Mouse (Mus musculus) urinary bladder, postnatal 10 days (tissue): ENCODE data around the gene Trappc3.

Source experiments
- DNase-seq: peaks from one replicate; pipeline ENCODE4 v3.0.0; 2022; ENCODE audit warnings: low spot score

The Trappc3 gene

DNA sequence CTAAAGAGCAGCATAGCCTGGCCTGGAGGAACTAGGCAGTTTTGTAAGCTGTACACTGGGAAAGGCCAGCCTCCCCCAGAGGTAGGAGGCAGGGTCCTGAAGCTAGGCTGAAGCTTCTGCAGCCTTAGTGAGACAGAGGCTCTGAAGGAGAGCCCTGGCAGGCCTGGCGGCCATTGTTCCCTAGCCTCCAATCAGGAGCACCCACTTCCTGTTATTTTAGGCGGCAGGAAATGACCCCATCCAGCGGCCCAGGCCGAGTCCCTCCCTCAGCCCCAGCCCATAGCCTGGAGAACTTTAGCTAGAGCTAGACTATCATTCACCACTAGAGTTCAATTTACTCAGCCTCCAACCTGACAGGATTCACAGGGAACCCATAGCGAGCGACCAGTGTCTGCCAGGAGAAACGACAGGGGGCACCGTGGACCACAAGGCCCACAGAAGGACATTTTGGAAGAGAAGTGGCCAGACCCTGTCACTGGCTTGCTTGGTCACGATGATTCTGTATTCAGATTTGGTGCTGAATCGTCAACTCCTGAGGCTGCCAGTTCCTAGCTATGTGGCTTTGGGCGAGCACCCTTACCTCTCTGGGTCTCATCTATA, 10.4 kb upstream of the Trappc3 start:
- no peak for DNase-seq

DNA sequence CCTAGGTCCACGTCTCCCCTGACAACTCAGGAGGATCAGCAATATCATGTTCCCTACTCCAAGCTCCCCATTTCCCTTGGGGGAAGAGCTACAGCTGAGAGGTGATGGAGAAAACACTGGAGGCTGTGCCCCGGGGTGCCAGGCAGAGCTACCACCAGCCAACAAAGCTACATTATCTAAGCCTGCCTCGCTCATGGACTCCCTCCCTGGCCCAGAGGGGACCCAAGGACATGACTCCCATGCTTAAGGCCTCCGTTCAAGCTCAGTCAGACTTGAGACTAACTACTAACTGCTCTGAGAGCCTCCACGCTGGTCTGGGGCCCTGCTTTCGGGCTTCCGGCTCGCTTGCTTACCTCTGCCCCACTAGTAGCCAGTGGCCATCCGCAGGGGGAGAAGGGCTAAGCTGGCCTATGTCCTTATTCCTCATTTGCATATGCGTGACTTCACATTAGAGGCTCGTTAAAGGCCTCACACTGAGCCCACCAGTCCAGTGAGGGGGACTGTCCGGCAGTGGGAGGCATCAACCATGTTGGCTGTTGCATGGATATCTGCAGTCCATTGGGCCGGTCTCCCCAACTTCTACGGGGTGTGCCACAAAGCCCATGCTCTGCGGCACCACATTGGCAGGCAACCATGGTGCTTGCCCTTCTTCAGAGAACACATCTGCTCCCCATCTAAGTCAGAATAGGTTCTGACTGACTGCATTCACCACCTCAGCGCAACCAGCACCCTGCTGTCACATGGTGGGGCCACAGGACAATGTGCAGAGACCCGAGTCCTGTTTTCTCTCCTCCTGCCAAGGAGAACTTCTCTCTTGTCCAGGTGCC, 9.5 kb upstream of the Trappc3 start:
- DNase-seq: no peak

GRCm38 (mm10) chr4:126253637-126254272, 8.4 kb upstream of the Trappc3 start:
- DNase-seq: no peak

DNA sequence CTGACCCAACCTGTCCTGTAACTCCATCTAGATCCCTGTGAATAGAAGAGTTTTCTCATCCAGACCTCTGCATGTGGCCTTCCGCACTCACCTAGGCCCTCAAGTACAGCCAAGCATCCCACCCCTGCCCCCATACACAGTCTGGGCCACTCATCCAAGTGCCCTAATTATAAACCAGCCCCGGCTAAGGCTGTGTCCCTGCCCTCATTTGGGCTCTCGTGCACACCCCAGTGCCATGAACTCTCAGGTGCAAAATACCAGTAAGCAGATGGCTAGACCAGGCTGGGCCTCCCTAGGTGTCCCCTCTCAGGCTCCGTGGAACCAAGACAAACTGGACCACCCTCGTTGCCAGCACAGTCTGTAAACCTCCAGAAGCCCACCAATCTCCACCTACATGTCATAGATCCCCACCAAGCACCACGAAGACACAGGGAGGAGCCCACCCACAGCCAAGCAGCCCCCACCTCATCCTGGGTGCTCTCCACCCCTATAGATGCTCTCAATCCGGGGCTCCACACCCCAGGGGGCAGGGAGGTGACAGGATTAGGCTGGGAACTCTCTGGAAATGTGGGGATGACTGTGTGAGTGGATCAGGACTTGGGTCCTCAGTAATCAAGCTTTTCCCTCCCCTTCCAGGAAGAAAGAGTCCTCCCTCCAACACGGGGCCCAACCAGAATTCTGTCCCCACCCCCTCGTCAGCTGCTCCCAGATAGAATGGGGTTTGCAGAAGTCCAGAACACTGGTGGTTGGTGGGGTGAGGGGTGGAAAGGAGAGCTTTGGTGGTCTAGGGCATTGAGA, 7.6 kb upstream of the Trappc3 start:
- DNase-seq: no peak

DNA sequence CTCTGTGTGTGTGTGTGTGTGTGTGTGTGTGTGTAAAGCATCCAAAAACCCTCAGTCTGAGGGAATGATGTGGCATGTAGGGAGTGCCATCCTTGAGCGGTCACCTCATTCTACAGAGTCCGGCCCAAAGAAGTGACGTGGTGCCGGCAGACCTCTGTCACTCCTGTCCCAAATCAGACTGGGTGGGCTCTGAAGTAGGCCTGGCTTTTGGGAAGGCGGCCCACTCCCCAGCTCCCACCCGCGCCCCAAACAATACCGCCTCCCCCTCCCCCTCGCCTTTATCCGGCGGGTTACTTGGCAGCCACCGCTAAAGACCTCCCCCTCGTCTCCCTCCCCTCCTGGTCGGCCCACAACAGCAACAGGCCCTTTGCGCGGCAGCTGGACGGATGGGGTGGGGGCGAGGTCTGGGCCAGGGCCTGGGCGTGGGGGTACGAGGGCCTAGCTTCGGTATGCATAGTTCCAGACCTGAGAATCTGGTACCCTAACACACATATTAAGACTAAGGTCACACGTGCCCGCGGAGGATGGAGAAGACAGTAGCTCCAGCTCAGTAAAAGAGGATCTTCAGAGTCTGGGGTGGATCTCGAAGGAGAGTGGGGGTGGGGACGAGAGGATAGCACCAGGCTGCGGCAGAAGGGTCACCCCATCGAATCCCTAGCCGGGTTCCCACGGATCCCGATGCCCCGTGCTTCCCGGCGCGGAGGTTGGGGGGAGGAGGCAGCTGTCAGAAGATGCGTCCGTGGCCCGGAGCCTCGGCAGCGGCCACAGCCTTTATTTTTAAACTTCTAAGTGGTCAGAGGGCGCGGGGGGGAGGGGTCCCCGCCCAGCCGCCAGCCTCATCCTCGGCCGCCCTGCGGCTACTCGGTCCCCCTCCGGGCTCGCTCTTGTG, 6.8 kb upstream of the Trappc3 start:
- DNase-seq: no peak

DNA sequence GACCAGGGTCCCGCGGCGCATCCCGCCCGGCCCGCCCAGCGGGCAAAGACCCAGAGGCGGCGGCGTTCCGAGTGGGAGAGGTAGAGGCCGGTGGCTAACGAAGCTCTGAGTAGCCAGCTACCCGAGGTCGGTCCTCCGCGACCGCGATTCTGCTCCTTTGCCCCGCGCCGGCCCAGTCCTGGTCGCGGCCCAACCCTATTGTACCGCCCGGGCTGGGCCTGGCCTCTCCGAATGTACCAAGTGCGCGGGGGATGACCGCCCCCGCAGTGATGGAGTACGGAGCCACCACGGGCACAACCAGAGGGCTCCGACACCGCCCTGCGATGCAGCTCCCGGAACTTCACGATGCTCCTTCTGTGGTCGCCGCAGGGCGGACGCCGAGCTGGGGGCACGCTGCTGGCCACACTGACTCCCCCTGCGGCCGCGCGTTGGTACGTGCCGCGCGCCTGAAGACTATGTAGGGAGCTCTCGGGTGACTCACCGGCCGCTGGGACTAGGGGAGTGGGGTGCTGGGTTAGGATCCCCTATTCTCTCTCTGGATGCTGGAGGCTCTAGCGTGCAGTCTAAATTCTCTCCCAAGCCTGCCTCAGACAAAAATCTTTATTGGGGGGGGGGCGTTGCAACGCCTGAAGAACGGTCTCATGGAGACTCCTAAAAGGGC, 5.9 kb upstream of the Trappc3 start, which contains the start of gene Map7d1:
Map7d1 (minus strand) TSS at position 213 of the 661 bp plus-strand sequence.
- peak; percentile 60 for DNase-seq

GRCm38 (mm10) chr4:126256967-126257881, 4.9 kb upstream of the Trappc3 start:
- DNase-seq: no peak

GRCm38 (mm10) chr4:126259063-126259462, 3.1 kb upstream of the Trappc3 start:
- no peak for DNase-seq

GRCm38 (mm10) chr4:126259523-126260160, 2.5 kb upstream of the Trappc3 start:
- no peak for DNase-seq

DNA sequence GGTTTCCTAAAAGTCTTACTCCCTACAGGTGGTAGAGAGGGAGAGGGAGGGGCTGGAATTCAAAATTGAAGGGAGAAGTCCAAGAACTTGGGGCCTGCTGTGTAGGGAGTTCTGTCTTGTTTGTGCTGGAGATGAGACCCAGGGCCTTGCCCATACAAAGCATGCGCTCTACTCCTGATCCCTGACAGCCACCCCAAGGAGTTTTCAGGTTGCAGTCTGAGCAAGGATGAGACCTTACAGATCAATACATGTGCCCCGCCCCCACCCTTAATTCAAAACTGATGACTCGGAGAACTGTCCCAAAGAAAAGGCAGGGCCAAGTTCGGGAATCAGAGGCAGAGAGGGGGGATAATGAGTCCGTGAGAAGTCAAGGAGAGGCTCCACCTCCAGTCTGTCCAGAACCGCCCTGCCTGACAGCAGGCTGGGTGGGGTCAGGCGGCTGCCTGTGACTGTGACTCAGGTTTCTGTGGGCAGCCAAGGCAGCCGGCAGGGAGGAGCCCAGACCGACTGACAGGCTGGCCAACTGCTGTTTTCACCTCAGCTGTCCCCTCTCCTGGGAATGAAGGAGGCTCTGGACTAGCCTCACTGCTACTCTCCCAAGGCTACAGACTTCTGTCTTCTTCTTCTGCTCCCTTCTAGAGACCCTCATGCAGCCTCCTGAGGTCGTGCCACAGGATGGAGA, 1.5 kb upstream of the Trappc3 start:
- no peak for DNase-seq

GRCm38 (mm10) chr4:126261266-126261665, 859 bp upstream of the Trappc3 start:
- no peak for DNase-seq

DNA sequence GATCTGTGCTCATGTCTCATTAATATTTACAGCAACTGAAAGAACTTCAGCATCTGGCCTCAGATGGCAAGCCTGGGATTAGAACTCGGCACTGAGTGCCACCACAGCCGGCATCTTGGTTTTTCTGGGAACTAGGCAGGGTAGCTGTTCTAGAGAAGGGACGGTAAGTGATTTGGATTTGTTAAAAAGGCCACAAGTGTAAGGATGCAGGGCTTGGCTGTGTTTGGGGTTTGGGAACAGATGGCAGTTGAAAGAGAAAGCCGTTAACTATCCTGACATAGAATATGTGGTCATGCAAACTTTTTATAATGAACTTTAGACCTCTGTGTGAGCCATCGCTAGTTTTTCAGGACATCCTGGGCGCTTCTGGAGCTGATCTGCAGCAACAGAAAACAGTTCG, 450 bp upstream of the Trappc3 start:
- no peak for DNase-seq

DNA sequence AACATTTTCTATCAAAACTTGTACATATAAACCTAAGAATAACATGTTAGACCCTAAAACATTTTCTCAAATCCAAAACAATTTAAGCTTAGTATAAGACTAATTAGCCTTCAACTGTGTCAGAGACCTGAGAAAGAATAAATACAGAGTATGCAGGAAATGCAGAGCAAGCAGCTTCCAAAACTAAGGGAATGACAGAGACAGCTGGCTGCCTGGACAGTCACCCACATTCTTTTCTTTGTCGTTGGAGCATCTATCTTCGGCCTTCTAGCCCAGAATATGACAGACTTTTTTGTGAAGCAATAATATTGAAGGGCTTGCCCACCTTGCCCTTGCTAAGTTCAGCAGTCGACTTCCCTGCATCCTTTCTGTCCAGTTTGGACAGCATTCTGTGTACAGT, 7.2 kb downstream of the Trappc3 start:
- DNase-seq: no peak

GRCm38 (mm10) chr4:126273753-126274152, 11.6 kb downstream of the Trappc3 start:
- no peak for DNase-seq

DNA sequence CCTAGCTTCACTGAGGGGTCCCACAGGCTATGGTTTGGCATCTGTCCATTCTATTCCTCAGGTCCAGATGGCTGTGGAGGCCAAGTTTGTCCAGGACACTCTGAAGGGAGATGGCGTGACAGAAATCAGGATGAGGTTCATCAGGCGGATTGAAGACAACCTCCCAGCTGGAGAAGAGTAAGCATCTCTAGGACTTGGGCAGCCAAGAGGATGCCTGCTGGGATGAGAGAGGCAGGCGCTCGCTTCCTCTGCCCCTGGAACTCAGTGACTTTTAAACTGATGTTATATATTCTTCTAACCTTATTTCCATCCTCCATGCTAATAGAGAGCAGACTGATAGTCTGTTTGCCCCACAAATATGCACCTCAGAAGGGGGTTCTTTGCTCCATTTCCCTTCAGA, 13.0 kb downstream of the Trappc3 start:
- DNase-seq: no peak

- DNase-seq: no peak
Measured at GRCm38 (mm10) chr4:126275681-126276131, 13.6 kb downstream of the Trappc3 start.

DNA sequence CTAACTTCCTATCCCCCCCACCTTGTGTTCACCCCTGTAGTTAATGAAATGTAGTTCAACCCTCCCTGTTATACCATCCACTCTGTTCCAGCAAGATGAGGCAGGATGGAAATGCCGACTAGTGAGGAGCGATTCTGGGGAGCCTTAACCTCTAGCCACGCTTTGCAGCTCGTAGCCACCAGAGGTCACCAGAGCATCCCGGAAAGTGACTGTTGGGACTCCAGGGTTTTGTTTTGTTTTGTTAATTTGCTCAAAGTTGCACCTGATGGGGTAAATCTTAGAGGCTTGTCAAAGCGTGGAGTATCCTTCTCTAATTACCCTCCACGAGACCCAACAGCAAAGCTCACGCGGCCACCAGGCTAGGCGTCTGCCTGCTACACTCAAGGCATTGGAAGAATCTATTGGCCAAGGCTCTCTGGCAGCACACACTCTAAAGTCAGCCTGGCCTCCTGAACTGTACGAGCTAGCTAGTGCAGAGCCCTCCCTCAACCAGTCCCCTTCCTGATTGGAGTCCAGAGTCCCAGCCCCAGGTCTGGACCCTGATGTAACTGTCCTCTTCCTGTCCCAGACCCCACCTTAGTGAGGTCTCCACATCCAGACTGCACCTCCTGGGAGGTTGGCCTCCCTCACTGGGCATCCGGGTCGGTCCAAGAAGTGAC, 15.9 kb downstream of the Trappc3 start:
- DNase-seq: no peak

DNA sequence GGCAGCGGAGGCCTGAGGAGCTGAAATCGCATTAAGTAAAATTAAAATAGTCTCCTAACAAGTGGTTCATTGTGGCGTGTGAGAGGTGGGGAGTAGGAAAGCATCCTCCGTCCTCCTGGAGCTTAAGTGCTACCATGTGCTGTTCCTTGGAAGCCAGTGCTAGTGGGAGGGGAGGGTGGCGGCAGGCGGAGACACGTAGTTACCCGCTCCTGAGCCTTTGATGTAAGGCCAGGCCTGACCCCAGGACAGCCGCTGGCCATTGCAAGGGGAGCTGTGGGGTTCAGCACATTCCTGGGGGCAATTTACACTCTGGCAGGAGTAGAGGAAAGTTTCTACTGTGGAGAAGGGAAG, 16.4 kb downstream of the Trappc3 start:
- no peak for DNase-seq
